Mouse (Mus musculus): ENCODE results near the gene Olfr157. TPM values are rescaled to one million over a fixed set of nuclear protein-coding genes. Genes with fewer than 3 reads are reported as not detected.

Olfr157 gene
- not detected in 2 replicates for polyA plus RNA-seq (2014; fragmentation: Nextera tagmentation; extraction: Ambion mirVana)

DNA sequence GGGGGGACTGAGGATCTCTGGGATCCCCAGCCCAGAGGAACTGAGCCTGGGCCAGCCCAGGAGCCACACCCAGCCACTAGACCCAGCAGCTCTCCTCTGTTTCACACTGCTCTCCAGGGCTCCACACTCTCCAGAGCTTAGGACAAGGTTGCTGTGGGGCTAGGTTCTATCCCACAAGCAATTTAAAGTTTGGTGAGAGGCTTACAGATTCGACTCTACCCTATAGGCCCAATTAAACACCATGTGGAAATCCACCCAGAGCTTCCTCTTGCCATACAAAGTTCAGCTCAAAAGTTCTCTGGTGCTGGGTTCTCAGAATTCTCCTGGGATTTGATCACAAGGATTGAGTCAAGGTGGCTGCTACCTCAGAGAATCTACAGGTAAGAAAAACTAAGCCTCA, at the start of gene Olfr157:
Gene Olfr157, minus strand, starts transcription at position 101 of the 400 bp plus-strand sequence.
- ATAC-seq (ENCODE audit: low read depth): no peak
- Histone ChIP-seq H3K4me1 (ENCODE audit: control insufficient read depth, insufficient read depth, low read length) (no peaks in the 10 kb centered on the region), H3K4me2 (ENCODE audit: low read depth, low read length) (no peak within 1 kb of the TSS), H3K27ac (ENCODE audit: low read depth, low read length) (no peak within 1 kb of the TSS), H3K9me3 (ENCODE audit: control insufficient read depth, low read length) (no peaks in the 10 kb centered on the region), H3K36me3 (ENCODE audit: control insufficient read depth, insufficient read depth, low read length) (no peaks in the 10 kb centered on the region), H3K4me3 (ENCODE audit: low read depth, low read length) (no peak within 1 kb of the TSS), H3K9ac (replicated peaks; ENCODE audit: low read depth, low read length) (no peak within 1 kb of the TSS), H3K27me3 (ENCODE audit: control insufficient read depth, insufficient read depth, low read length) (no peaks in the 10 kb centered on the region)
- 73% methylated on average over 1 of the region's 1 CpGs for WGBS

DNA sequence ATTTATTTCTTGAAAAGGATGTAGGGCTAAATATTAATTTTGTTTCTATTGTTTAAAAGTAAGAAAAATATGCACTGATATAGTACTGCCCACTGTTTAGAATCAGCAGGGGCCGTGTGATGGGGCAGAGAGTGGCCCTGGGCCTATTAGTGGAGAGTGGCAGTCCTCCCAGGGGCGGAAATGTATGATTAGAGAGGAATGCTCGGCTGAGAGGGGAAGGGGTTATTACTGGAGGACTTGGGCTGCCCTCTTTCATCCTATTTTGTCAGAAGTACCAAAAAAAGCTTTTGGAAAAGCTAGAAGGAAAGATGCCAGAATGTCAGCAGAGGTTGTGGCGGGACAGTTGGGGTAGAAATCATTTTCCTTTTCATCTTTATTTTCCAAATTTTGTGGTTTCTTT, 44.2 kb upstream of the Olfr157 start:
- H3K27me3 ChIP-seq (ENCODE audit: control insufficient read depth, insufficient read depth, low read length): no peaks in the 10 kb centered on the region
- 45% methylated on average over 4 of the region's 4 CpGs for WGBS
- no peak overlapping the region for H3K4me3 ChIP-seq (ENCODE audit: low read depth, low read length)
- no peak overlapping the region for H3K9ac ChIP-seq (replicated peaks; ENCODE audit: low read depth, low read length)
- H3K9me3 ChIP-seq (ENCODE audit: control insufficient read depth, low read length): no peaks in the 10 kb centered on the region
- 0 out of 2 replicates have a peak, but pooled peaks cover 3% of the 10 kb centered on the region for H3K4me1 ChIP-seq (ENCODE audit: control insufficient read depth, insufficient read depth, low read length)
- H3K27ac ChIP-seq (ENCODE audit: low read depth, low read length): no peak overlapping the region
- no peak overlapping the region for H3K4me2 ChIP-seq (ENCODE audit: low read depth, low read length)
- no peak for ATAC-seq (ENCODE audit: low read depth)
- H3K36me3 ChIP-seq (ENCODE audit: control insufficient read depth, insufficient read depth, low read length): no peaks in the 10 kb centered on the region

DNA sequence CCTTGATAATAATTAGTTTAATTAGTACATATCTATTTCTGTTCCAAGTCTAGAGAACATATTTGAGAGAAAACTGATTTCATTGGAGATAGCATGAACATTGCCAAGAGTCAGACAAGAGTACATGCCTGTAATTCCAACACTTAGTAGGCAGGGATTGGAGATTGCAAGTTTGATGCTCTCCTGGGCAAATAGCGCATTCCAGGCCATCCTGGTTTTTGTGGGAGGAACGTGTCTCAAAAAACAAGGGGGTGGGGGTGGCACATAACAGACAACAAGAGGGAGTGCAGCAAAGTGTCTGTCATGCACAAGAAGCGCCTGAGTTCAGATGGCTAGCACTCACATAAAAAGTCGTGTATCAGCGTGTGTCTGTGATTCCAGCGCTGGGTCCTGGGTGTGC, 39.6 kb upstream of the Olfr157 start:
- WGBS: 80% methylated on average over 6 of the region's 6 CpGs
- no peak overlapping the region for H3K4me3 ChIP-seq (ENCODE audit: low read depth, low read length)
- H3K4me2 ChIP-seq (ENCODE audit: low read depth, low read length): no peak overlapping the region
- H3K27me3 ChIP-seq (ENCODE audit: control insufficient read depth, insufficient read depth, low read length): no peaks in the 10 kb centered on the region
- H3K9ac ChIP-seq (replicated peaks; ENCODE audit: low read depth, low read length): no peak overlapping the region
- no peaks in the 10 kb centered on the region for H3K36me3 ChIP-seq (ENCODE audit: control insufficient read depth, insufficient read depth, low read length)
- H3K4me1 ChIP-seq (ENCODE audit: control insufficient read depth, insufficient read depth, low read length): peaks cover 15% of the 10 kb centered on the region; the same call in 1 of the 2 replicates
- H3K9me3 ChIP-seq (ENCODE audit: control insufficient read depth, low read length): no peaks in the 10 kb centered on the region
- no peak overlapping the region for H3K27ac ChIP-seq (ENCODE audit: low read depth, low read length)
- no peak for ATAC-seq (ENCODE audit: low read depth)

DNA sequence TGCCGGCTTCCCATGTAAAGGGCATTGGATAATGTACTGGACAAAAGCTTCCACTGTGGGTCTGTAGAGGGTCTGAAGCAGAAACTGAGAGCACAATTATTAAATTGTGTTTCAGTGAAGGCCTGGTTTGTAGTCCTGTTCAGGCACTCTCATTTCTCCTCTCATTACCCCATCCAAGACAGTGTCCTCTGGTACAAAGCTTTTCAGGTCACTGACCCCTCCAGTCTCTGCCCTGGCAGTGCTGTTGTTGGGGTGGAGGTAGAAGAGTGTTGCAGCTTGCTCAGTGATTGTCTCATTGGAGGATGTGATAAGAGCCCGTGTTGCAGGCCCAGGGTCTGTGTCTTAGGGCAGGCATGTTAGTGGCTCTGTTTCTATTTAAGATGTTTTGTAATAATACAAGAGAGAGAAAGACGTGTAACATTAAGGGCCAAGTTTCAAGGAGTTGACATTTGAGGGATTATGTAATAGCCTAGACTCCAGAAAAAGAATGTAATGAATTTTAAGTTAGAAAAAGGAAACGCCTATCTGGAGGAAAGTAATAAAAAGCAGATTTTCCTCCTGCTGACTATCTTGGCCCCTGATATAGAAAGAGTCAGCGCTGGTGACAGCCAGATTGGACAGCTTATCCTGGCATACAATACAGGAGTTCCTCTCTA, 38.2 kb upstream of the Olfr157 start:
- no peaks in the 10 kb centered on the region for H3K36me3 ChIP-seq (ENCODE audit: control insufficient read depth, insufficient read depth, low read length)
- peaks cover 12% of the 10 kb centered on the region; the same call in 1 of the 2 replicates for H3K4me1 ChIP-seq (ENCODE audit: control insufficient read depth, insufficient read depth, low read length)
- H3K27ac ChIP-seq (ENCODE audit: low read depth, low read length): no peak overlapping the region
- no peaks in the 10 kb centered on the region for H3K9me3 ChIP-seq (ENCODE audit: control insufficient read depth, low read length)
- ATAC-seq (ENCODE audit: low read depth): no peak
- H3K4me3 ChIP-seq (ENCODE audit: low read depth, low read length): no peak overlapping the region
- WGBS: 63% methylated on average over 5 of the region's 5 CpGs
- H3K27me3 ChIP-seq (ENCODE audit: control insufficient read depth, insufficient read depth, low read length): no peaks in the 10 kb centered on the region
- H3K4me2 ChIP-seq (ENCODE audit: low read depth, low read length): no peak overlapping the region
- no peak overlapping the region for H3K9ac ChIP-seq (replicated peaks; ENCODE audit: low read depth, low read length)

GRCm38 (mm10) chr4:43877230-43877629, 37.2 kb upstream of the Olfr157 start:
- H3K4me1 ChIP-seq (ENCODE audit: control insufficient read depth, insufficient read depth, low read length): peaks cover 12% of the 10 kb centered on the region; the same call in 1 of the 2 replicates
- 97% methylated on average over 1 of the region's 1 CpGs for WGBS
- H3K9ac ChIP-seq (replicated peaks; ENCODE audit: low read depth, low read length): no peak overlapping the region
- no peak for ATAC-seq (ENCODE audit: low read depth)
- no peaks in the 10 kb centered on the region for H3K27me3 ChIP-seq (ENCODE audit: control insufficient read depth, insufficient read depth, low read length)
- no peaks in the 10 kb centered on the region for H3K9me3 ChIP-seq (ENCODE audit: control insufficient read depth, low read length)
- no peak overlapping the region for H3K4me2 ChIP-seq (ENCODE audit: low read depth, low read length)
- H3K27ac ChIP-seq (ENCODE audit: low read depth, low read length): no peak overlapping the region
- no peak overlapping the region for H3K4me3 ChIP-seq (ENCODE audit: low read depth, low read length)
- no peaks in the 10 kb centered on the region for H3K36me3 ChIP-seq (ENCODE audit: control insufficient read depth, insufficient read depth, low read length)

GRCm38 (mm10) chr4:43875919-43876411, 36.0 kb upstream of the Olfr157 start:
- ATAC-seq (ENCODE audit: low read depth): peak; percentile 67
- WGBS: under 1% methylated on average over 20 of the region's 20 CpGs
- Histone ChIP-seq H3K9me3 (ENCODE audit: control insufficient read depth, low read length) (no peaks in the 10 kb centered on the region), H3K27ac (ENCODE audit: low read depth, low read length) (peak overlapping the region; percentile 72; the same call in 1 of the 2 replicates), H3K36me3 (ENCODE audit: control insufficient read depth, insufficient read depth, low read length) (no peaks in the 10 kb centered on the region), H3K4me1 (ENCODE audit: control insufficient read depth, insufficient read depth, low read length) (peaks cover 12% of the 10 kb centered on the region; the same call in 1 of the 2 replicates), H3K27me3 (ENCODE audit: control insufficient read depth, insufficient read depth, low read length) (no peaks in the 10 kb centered on the region), H3K9ac (replicated peaks; ENCODE audit: low read depth, low read length) (peak overlapping the region; percentile 87), H3K4me3 (ENCODE audit: low read depth, low read length) (peak overlapping the region; percentile 91), H3K4me2 (ENCODE audit: low read depth, low read length) (peak overlapping the region; percentile 90)

GRCm38 (mm10) chr4:43875160-43875918, 35.3 kb upstream of the Olfr157 start, which contains the start of gene Reck:
Gene Reck (plus strand): TSS chr4:43875530.
- Histone ChIP-seq H3K4me2 (ENCODE audit: low read depth, low read length) (peak within 1 kb of the TSS; percentile 90), H3K9me3 (ENCODE audit: control insufficient read depth, low read length) (no peaks in the 10 kb centered on the region), H3K9ac (replicated peaks; ENCODE audit: low read depth, low read length) (peak within 1 kb of the TSS; percentile 87), H3K4me3 (ENCODE audit: low read depth, low read length) (peak within 1 kb of the TSS; percentile 91), H3K27ac (ENCODE audit: low read depth, low read length) (peak within 1 kb of the TSS; percentile 72; the same call in 1 of the 2 replicates), H3K4me1 (ENCODE audit: control insufficient read depth, insufficient read depth, low read length) (peaks cover 12% of the 10 kb centered on the region; the same call in 1 of the 2 replicates), H3K36me3 (ENCODE audit: control insufficient read depth, insufficient read depth, low read length) (no peaks in the 10 kb centered on the region), H3K27me3 (ENCODE audit: control insufficient read depth, insufficient read depth, low read length) (no peaks in the 10 kb centered on the region)
- under 1% methylated on average over 33 of the region's 73 CpGs for WGBS
- ATAC-seq (ENCODE audit: low read depth): peak; percentile 92

GRCm38 (mm10) chr4:43874501-43874900, 34.5 kb upstream of the Olfr157 start:
- Histone ChIP-seq H3K27me3 (ENCODE audit: control insufficient read depth, insufficient read depth, low read length) (no peaks in the 10 kb centered on the region), H3K27ac (ENCODE audit: low read depth, low read length) (no peak overlapping the region), H3K4me3 (ENCODE audit: low read depth, low read length) (peak overlapping the region; percentile 91; the same call in 1 of the 2 replicates), H3K4me2 (ENCODE audit: low read depth, low read length) (peak overlapping the region; percentile 90), H3K36me3 (ENCODE audit: control insufficient read depth, insufficient read depth, low read length) (no peaks in the 10 kb centered on the region), H3K9ac (replicated peaks; ENCODE audit: low read depth, low read length) (no peak overlapping the region), H3K9me3 (ENCODE audit: control insufficient read depth, low read length) (no peaks in the 10 kb centered on the region), H3K4me1 (ENCODE audit: control insufficient read depth, insufficient read depth, low read length) (peaks cover 12% of the 10 kb centered on the region; the same call in 1 of the 2 replicates)
- WGBS: 41% methylated on average over 7 of the region's 7 CpGs
- no peak for ATAC-seq (ENCODE audit: low read depth)

GRCm38 (mm10) chr4:43869821-43870220, 29.8 kb upstream of the Olfr157 start:
- ATAC-seq (ENCODE audit: low read depth): no peak
- H3K27ac ChIP-seq (ENCODE audit: low read depth, low read length): no peak overlapping the region
- no peaks in the 10 kb centered on the region for H3K4me1 ChIP-seq (ENCODE audit: control insufficient read depth, insufficient read depth, low read length)
- H3K36me3 ChIP-seq (ENCODE audit: control insufficient read depth, insufficient read depth, low read length): no peaks in the 10 kb centered on the region
- H3K27me3 ChIP-seq (ENCODE audit: control insufficient read depth, insufficient read depth, low read length): no peaks in the 10 kb centered on the region
- H3K9ac ChIP-seq (replicated peaks; ENCODE audit: low read depth, low read length): no peak overlapping the region
- no peak overlapping the region for H3K4me3 ChIP-seq (ENCODE audit: low read depth, low read length)
- WGBS: 90% methylated on average over 10 of the region's 10 CpGs
- H3K4me2 ChIP-seq (ENCODE audit: low read depth, low read length): no peak overlapping the region
- H3K9me3 ChIP-seq (ENCODE audit: control insufficient read depth, low read length): no peaks in the 10 kb centered on the region
